Mouse (Mus musculus): ENCODE measurements at regions not wholly inside any gene's neighbourhood (a gene's known extent, or its start where the extent isn't known, plus 50 kb on each side); places are given as distances from the start of the nearest gene placed in this dataset.

DNA sequence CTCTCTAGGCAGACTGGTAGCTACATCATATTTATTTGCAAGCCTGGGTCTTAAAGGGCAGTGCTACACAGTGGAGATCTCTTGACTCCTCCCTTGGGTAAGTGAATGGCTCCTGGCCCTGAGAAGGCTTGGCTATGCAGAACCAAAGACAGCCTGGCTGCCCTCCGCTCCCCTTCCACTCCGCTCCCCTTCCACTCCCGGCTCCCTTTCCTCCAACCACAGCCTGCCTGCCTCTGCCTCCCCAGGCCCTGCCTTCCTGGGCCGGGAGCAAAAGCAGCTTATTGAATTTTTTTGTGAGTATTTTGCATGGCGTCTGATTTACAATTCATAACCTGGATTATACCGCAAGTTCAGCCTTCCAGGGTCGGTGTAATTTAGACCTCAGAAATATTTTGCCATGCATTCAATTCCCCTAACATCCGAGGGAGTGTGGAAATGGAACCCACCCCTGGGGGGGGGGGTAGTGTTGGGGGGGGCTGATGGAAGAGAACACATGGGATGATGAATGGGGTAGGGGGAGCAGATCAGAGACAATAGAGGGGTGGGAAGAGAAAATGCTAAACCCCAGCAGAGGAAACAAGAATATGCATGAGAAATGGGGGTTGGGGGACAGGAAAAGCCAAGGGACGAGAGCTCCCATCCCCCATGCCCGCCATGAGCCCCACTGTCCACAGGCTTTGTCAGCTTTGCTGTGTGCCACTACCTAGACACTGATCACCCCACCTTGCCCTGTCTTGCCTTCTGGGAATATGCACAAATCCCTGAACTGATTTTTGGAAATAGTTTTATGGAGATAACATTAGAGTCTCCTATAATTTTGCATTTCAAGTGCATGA lies 139.2 kb upstream of the Rpl38 start:
- no peak for TF ChIP-seq CTCF (IDR thresholded peaks at IDR 0.05; ENCODE audit: control insufficient read depth, insufficient read depth, insufficient replicate concordance, low read depth, low read length)
- TF ChIP-seq POLR2A (IDR thresholded peaks at IDR 0.05; ENCODE audit: control insufficient read depth, low read depth, low read length): no peak
